Mouse (Mus musculus) granulocyte monocyte progenitor cell, adult 5-6 weeks (primary cell): ENCODE measurements around the gene Me1. TPM values are rescaled to one million over a fixed set of nuclear protein-coding genes. Genes with fewer than 3 reads are reported as not detected.
A peak's percentile ranks its signal among the peaks of the same experiment; 100 is the strongest.

Experiments used
- ATAC-seq: replicated peaks from 2 replicates; pipeline ENCODE4 v1.8.0; 2016; ENCODE audit warnings: mild to moderate bottlenecking, moderate TSS enrichment, inconsistent platforms; ENCODE audit not compliant: poor library complexity, severe bottlenecking
- total RNA-seq, 2 experiments: library from RNA; stranded (forward) in 1 of 2; stranded (reverse) in 1 of 2; fragments of 200-712, 200-1000 nt in 1 of 2; fragments of >200 nt in 1 of 2; fragmentation: Nextera tagmentation in 1 of 2; gene quantifications; 2 replicates each; pipeline ENCODE4 v1.2.3; 2014 to 2017

Me1 gene
- total RNA-seq, 2 experiments from 2014 or later = not detected

GRCm38 (mm10) chr9:86710091-86710634, 14.4 kb upstream of the Me1 start:
- ATAC-seq = no peak

GRCm38 (mm10) chr9:86708921-86709320, 13.2 kb upstream of the Me1 start:
- no peak for ATAC-seq

GRCm38 (mm10) chr9:86707431-86707830, 11.7 kb upstream of the Me1 start:
- ATAC-seq = no peak

GRCm38 (mm10) chr9:86701844-86702243, 6.1 kb upstream of the Me1 start:
- no peak for ATAC-seq

GRCm38 (mm10) chr9:86701264-86701663, 5.5 kb upstream of the Me1 start:
- ATAC-seq = no peak

GRCm38 (mm10) chr9:86695199-86695817, 445 bp downstream of the Me1 start:
- ATAC-seq = peak; percentile 30; the same call in 1 of the 2 replicates

GRCm38 (mm10) chr9:86694644-86695043, 1.1 kb downstream of the Me1 start:
- no peak for ATAC-seq

- ATAC-seq = no peak
Observed at GRCm38 (mm10) chr9:86693935-86694334, 1.8 kb downstream of the Me1 start.

- ATAC-seq = no peak
Observed at GRCm38 (mm10) chr9:86692676-86693075, 3.1 kb downstream of the Me1 start.

GRCm38 (mm10) chr9:86692251-86692650, 3.5 kb downstream of the Me1 start:
- no peak for ATAC-seq

GRCm38 (mm10) chr9:86691101-86691500, 4.7 kb downstream of the Me1 start:
- ATAC-seq = no peak

- no peak for ATAC-seq
Observed at GRCm38 (mm10) chr9:86683713-86684209, 12.0 kb downstream of the Me1 start.

- no peak for ATAC-seq
Observed at GRCm38 (mm10) chr9:86682844-86683243, 12.9 kb downstream of the Me1 start.

GRCm38 (mm10) chr9:86682278-86682677, 13.5 kb downstream of the Me1 start:
- no peak for ATAC-seq

- ATAC-seq = no peak
Observed at GRCm38 (mm10) chr9:86680431-86680830, 15.3 kb downstream of the Me1 start.

GRCm38 (mm10) chr9:86679843-86680417, 15.8 kb downstream of the Me1 start:
- no peak for ATAC-seq

- no peak for ATAC-seq
Observed at GRCm38 (mm10) chr9:86676246-86676645, 19.5 kb downstream of the Me1 start.

GRCm38 (mm10) chr9:86675426-86675825, 20.3 kb downstream of the Me1 start:
- ATAC-seq = no peak

GRCm38 (mm10) chr9:86672907-86673472, 22.8 kb downstream of the Me1 start:
- ATAC-seq = no peak

GRCm38 (mm10) chr9:86668590-86669252, 27.0 kb downstream of the Me1 start:
- no peak for ATAC-seq

- ATAC-seq = no peak
Observed at GRCm38 (mm10) chr9:86667138-86667750, 28.5 kb downstream of the Me1 start.
